Mouse (Mus musculus) spleen, postnatal 14 days (tissue): ENCODE measurements around the gene Maml3.

Experiments used
- DNase-seq, 2 experiments: peaks; one replicate each; pipeline ENCODE4 v3.0.0; 2021 to 2022; ENCODE audit warnings: low spot score in 2 of 2

Maml3 gene

DNA sequence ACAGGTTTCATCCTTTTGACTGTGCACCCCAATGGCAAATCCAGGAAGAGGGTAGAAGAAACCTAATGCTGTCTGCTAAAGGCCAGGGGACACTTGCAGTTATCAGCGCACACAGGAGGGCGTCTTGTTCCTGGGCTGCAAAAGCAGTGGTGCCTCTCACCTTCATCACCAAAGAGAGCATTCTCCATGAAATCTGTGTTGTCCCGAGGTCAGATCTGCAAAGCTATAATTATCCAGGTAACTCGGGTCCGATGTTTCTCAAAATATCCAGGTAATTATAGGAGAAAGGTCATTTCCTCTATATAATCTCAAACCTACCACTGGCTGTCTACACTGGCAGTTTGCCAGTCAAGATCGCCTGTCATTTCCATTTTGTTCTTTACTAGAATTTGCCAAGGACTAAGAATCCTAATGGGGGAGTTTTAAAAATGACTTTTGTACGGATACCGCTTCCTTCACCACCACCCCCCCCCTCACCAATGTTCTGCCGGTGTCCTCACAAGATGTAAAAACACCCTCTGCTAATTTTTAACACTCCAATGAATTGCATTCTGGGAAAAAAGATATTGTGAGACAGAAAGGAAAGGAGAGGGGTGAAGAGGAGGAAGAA is 98.0 kb downstream of the Maml3 start:
- no peak for DNase-seq

DNA sequence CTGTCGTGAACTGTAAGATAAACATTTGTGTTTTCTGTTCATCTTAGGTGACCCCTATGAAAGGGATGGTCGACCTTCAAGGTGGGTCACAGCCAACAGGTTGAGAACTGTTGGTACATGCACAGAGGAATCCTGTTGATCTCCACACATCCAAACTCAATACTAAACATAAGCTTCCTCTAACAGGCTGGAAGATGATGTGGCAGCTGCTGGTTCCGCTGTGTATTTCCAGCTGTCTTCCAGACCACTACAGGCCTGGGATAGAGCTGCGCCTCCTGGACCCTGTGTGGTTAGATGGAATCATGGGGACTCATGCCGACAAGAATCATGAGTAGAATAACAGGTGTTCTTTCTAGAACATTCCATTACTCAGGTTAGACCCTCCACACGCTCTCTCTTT is 101.2 kb downstream of the Maml3 start:
- DNase-seq = no peak

DNA sequence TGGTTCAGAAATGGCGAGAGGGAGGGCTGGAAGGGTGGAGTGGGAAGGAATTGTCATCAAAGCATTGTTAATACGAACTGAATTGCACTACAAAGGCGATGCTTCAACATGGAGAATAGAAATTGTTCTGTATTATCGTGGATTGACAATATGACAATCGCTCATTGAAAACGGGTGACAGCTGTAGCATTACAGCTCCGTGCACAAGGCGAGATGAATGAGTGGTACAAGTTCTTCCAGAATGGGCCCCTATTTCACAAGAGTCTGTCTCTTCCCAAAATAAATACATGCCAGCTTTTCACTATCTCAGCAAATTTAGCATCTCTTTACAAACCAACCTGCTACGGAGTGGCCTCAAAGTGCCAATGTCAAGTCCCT is 103.4 kb downstream of the Maml3 start:
- DNase-seq = no peak

DNA sequence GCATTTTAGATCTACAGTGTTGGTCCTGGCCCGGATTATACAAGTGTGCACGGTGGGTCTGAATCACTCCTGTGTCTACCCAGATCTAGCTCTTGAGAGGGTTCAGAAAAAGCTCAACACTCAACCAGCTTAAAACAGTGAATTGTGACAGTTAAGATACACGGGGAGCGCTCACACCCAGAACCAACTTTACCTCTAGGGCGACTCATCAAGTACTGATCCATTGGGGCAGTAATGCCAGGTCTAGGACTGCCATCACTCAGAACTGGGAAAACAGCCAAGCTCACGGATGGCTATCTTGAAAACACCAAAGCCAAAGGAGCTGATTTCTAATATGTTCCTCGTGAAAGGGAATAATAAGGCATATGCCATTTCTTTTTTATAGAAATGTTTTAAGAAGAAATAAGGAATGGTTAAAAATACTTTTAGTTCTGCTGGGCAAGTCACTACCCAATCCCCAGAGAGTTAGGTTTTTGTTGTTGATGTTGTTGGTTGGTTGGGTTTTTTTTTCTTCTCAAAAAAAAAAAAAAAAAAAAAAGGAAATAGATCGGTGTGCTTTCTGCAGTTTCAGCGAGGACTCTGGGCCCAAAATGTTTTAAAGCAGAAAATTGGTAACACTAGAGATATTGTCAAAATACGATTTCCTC is 103.9 kb downstream of the Maml3 start:
- DNase-seq = no peak

DNA sequence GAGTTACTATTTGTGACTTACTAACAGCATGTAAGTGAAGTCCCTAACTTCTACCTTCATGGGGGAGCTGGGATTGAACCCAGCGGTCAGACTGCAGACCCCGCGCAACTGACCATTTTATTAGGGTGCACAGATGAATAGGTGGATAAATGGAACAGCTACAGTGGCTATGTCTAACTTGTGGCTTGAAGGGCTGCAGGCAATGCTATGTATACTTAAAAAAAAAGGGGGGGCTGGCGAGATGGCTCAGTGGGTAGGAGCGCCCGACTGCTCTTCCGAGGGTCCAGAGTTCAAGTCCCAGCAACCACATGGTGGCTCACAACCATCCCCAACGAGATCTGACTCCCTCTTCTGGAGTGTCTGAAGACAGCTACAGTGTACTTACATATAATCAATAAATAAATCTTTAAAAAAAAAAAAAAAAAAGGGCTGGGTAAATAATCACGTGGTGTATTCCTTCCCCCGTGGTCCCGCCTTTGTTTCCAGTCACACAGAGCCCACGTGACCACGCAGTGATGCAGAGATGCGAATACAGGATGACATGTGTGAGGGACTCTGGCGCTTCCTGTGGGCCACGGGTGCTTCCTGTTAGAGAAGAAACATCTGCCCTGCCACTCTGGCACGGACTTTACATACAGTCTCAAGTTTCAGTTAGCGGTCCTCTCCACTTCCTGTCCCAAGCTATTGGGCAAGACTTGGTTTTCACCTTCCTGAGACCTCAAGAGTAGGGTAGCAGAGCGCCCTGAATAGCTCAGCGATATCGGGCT is 105.0 kb downstream of the Maml3 start:
- DNase-seq = peak; percentile 36 to 61

DNA sequence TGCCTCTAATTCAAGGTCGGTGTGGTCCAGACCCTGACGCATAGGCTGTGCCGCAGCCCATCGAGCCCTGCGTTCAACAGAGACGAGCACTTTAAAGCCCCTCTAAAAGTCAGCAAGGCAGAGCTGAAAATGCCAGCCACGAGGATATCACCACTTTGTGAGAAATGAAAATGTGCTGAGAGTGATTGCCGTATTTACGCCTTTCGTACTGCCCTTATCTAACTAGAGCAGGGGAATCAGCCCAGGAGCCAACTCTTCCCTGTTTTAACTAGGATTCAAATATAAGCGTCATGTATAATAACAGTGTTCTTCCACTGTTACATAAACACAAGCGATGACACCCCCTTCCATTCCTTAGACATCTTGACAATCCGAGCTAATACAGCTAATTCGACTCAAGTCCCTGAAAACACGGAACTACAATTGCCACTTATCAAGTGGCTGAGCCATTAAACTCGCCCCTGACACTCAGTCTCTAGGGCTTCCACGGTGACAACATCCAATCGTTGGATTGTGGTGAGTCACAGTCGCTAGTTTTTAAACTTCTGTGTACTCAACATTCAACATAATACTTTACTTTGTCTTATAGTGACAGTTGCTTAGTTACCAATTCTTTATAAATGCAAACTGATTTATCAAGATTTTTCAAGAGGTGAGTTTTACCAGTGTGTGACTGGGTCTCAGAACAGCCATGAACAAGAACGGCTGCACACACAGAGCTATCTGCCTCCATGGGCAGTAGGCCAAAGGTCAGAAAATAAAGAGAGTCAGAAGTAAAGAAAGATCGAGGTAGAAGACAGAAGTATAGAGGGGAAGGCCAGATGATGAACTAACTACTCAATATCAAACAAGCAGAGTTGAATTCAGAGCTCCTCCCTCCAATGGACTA is 106.1 kb downstream of the Maml3 start:
- no peak for DNase-seq

DNA sequence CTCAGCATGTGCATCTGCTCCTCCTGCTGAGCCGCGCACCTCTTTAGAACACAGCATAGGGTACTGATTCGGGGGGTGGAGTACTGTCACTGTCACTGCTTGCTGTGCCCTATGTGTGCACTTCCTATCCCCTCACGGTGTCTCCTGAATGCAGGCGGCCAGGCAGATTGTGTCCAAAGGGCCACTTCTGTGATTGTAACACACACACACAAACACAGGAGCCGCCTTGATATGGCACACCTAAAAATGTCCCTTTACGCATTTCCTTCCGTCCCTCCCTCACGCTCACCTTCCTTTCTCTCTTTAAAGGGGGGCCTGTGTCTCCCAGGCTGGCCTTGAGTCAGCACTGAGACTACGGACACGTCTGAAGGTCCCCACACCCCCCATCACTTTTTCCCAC is 107.3 kb downstream of the Maml3 start:
- DNase-seq = no peak

DNA sequence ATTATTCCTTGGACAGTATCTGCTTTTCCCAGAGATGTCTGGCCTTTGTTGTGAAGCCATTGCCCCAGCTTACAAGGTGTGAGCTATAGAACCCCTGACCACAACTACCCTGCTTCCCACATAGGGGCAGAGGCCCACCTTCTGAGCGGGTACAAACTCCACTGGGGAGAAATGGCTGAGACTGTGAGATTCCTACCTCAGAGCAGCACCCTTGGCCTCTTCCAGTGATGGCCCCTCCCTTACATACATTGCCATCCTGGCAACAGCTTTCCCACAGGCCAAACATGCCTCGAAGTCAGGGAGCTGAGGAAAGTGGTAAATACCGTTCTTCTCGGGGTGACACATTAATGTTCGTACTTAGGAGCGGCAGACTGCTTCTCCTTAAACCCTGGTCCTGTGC is 118.4 kb downstream of the Maml3 start:
- DNase-seq = no peak

DNA sequence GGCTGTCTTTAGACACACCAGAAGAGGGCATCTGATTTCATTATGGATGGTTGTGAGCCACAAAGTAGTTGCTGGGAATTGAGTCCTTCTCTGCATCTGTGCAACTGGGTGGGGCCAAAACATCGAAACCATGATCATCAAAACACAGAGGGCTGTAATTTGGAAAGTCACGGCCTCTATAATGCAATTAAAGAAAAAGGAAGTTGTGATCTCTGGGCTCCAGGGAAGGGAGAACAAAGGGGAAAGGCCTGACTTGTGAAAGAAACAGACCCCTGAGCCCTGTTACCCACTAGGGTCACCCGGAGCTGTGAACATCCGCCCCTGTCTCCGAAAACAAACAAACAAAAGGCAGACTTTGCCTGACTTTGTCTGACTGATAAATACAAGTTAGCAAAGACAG is 123.4 kb downstream of the Maml3 start:
- no peak for DNase-seq

DNA sequence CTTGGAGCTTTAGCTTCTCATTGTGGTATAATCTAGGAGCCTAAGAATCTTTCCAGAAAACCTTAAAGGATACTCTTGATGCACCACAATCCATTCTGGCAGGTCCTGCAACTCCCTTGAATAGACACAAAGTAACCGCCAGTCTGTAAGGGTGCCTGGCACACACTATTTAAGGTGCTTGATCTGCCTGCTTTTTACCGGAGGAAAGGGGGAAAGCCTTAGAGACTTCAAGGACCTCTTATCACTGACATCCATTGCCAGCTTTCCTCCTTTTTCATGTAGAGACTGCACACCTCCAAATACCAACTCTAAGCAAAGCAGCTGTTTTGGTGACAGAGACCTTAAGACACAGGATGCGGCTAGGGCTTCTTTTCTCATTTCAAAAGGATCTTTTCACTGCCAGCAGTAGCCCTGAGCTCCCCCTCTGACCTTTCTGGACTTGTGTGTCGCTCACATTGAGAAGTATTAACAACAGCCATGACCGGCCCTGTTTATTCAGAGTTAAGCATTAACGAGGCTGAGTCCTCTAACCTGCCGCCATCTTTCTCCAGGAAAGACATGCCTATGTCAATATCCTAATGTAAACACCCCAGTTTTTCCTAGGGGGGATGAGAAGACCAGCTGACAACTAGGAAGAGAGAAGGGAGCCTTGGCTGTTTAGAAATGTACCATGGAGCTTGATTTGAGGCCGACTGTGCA is 127.1 kb downstream of the Maml3 start:
- no peak for DNase-seq

DNA sequence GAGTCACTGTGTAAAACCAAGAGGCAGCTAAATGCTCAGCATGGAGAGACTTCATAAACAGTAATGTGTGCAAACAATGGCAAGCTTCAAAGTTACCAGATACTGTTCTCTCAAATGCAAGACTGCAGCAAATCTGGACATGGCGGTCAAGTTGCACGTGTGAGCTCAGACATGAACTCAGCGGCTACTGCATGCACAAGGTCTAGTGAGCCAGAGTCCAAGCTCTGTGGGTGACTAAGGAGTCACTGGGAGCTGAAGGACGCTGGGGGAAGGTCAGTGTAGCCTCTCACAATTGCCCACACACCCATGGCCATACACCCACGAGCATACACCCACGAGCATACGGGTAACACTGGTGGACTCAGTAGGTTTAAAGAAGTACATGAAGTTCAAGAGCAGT is 130.3 kb downstream of the Maml3 start:
- DNase-seq = no peak

DNA sequence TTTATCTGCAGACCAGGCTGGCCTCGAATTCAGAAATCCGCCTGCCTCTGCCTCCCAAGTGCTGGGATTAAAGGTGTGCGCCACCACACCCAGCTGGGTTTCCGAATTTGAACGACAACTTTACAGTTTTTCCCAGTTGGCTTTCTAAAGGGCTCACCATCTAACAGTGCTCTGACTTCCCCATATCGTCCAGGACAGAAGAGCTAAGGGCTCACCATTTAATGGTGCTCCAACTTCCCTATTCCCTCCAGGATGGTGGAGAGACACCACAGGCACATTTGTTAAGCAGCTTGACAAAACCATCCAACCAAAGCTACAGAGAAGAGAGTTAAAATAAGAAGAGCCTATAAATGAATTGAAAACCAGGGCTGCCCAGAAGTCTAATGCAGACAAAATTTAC is 130.7 kb downstream of the Maml3 start:
- no peak for DNase-seq

DNA sequence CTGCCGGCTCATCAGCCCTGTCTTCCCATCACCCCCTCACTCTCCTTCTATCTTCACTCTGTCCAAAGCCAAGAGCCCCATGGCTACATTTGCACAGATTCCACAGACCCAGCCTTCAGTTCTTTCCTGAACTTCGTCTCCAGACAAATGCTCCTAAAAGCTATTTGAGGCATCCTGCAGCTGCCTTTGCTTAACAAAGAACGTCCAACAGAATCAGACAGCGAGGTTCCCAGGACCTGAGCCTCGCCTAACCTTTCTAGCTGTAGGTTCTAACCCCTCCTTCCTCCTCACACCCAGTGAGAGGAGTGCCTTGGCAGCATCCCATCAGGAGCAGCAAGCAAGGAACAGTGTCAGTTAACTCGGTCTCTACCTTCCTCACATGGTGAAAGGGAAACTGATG is 132.3 kb downstream of the Maml3 start:
- no peak for DNase-seq

DNA sequence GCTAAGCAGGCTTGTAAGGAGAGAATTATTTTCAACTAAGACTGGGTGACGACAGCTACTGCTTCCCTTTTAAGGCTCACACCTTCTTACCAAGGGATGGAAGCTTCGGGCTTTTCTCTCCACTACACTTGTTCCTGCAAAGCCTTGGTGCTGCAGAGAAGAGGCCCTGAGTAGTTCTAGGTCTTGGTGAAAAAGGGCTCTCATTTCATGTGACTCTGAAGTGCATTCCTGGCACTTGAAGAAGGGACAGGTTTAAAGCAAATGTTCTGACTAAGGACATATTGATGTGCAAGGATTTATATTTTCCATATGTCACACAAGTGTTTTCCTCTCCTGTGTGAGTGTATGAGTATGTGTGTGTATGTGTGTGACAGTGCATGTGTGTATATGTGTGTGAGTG is 134.4 kb downstream of the Maml3 start:
- DNase-seq = no peak

DNA sequence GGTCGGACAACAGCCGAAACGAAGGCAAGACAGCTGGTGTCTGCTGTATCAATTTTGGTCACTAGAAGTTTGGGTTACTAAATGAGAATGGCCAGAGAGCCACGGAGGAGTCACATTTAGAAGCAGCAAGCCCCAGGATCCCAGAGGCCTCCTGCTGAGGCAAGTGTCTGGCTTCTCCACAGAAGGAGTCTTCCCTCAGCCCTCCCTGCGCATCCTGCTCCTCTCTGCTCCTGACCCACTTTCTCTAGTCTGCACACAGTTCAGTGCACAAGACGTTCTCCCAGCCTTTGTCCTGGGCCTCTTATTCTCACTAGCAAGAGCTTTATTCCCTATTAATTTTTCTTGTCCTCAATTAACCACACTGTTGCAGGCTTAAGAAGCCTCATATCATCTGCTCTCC is 135.4 kb downstream of the Maml3 start:
- DNase-seq = no peak

DNA sequence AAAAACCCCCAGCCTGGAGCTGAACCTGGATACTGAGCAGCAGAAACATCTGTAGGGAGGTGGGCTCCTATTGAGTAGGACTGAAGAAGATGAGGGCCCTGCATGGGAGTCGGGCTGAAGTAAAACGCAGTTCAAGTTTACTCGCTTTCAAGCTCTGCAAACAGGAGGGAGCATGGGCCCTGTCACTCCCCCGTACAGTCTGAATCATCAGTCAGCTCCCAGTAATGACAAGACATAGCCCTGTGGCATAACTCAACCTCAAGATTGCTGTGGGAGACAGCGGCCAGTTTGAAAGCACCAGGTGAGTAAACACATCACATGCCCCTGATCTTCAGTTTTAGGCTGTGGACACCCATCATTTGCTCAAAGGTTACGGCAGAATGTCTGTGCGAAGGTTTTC is 139.0 kb downstream of the Maml3 start:
- DNase-seq = no peak

DNA sequence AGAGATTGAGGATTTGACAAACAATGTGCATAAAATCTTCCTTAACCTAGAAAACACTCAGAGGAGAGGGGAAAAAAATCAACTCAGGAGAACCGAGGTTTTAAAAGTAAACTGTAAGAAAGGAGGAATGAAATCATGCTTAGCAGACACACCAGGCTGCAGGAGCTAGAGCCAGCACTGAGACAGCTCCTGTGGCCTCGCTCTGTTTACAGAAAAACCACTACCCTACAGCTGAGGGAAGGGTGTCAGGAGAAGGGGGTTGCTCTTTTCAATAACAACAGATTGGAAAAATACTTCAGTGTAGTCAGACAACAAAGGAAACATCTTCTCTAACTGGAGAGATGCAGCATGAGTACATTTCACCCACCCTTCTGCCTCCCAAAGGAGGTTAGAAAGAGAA is 139.4 kb downstream of the Maml3 start:
- no peak for DNase-seq

DNA sequence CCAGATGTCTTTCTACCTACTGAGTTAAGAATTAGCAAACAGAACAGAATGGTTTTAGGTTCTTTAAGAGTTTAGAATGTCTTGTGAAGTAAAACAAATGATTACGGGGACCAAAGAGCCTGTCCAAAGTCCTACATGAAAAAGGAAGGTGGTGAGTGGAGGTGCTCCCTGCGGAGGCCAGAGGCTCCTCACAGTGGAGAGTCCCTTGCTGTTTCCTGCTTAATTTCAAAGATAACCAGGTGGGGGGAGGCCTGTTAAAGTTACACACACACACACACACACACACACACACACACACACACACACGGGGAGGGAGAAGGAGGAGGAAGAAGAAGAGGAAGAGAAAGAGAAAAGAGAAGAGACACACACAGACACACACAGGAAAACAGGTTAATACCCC is 139.9 kb downstream of the Maml3 start:
- DNase-seq = no peak

DNA sequence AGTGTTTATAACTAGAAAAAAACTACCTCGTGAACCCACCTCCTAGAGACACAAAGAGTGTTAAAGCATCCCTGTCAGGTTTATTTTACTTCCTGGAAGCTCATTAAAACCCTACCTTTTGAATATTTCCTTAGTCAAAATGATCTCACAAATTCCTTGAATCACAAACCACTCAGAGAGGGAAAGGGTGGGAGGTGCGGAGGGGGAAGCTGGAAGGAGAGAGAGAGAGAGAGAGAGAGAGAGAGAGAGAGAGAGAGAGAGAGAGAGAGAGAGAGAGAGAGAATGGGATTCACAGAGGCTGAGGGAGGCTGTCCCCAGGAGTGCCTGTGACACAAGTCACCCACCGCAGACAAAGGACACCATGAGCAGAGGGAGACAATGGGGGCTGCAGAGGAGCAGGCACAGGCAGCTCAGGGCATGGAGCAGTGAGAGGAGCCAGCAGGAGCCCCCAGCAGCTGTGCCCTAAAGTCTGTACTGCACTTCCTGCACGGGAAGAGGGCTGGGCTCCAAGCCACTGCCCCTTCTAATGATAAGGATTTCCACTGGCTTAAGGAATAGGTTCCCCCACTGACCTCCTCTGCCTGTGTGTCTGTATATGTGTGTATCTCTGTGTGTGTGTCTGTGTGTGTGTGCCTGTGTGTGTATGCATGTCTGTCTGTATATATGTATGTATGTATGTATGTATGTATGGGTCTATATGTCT is 140.8 kb downstream of the Maml3 start:
- no peak for DNase-seq

DNA sequence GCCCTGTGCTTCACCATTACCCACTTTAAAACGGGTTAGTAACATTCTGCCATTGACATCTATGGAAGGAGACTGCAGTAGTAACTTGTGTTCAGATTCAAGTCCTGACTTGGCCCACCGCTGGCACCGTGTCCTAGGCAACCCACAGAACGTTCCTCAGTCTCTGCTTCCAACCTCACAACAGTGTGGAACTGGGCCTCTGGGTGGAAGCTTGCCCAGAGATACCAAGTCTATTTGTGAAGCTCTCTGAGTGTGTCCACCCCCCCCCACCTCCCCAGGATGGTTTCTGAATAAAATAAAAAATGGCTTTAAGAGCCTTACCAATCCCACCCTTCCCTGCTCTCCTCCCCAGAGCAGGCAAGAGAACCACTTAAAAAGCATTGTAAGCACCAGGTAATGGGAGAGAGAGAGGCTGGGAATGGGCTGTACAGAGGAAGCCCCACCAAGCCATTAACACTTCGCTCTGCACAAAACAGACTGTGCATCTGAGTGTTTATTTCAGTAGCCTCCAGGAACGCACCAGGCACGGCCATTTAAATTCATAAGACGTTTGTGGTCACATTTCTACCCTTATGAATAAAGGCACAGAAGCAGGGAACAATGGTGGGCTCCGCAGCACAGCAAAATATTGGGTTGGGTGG is 141.6 kb downstream of the Maml3 start:
- no peak for DNase-seq

DNA sequence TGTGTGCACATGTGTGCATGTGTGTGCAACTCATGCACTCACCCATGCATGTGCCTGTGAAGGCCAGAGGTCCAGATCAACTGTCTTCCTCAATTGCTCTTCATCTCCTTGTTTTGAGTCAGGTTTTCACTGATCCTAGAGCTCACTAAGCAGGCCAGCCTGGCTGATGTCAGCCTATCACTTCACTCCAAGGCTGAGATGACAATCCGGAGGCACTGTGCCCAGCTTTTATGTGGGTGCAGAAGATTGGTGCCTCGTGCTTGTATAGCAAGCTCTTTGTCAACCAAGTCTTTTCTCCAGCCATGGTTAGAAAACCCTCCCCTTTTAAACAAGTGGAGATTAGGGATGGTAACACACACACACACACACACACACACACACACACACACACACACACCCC is 146.1 kb downstream of the Maml3 start:
- DNase-seq = no peak
